Mouse (Mus musculus) WW6 (cell line): Measurements from ENCODE around the gene Zfp991.
"Not testable (repeated sequence)": the region's sequence is repeated elsewhere in the genome, so short reads cannot be mapped to it uniquely, and the experiment has no call there.

Experiments used
- DNase-seq: peaks from one replicate; pipeline ENCODE4 v3.0.0-alpha.2; 2013; ENCODE audit warnings: low read depth, low spot score

Gene Zfp991

DNA sequence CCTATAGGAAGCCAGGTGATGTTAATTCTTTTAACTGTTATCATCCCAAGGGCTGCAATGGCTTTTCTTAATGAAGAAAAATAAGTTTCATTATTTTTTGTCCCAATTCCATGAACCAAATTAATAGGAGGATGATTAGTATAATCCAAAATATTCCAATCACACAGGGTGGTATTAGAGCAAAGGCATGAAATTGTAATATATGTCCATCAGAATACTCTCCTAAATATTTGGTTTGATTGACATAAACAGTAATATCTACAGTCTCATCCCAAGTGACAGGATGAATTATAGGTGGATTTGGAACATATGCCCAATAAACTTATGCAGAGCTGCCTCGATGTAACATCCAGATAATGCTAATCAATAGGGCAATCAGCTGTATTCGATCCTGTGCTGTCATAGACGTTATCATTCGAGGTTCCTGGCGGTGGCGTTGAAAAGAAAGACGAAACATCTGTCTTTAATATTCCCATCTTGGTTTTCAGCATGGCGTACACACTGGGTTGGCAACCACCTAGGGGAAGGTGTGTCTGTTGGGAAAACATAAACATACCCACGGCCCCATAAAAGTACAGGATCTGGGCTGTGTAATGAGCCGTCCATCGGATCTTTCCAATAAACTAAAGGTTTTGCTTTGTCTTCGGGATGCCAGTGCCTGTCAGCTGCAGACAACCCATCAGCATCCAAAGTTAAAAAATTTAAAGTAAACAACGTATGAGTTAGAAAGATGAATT is 50.3 kb downstream of the Zfp991 start:
- not testable (repeated sequence) for DNase-seq

DNA sequence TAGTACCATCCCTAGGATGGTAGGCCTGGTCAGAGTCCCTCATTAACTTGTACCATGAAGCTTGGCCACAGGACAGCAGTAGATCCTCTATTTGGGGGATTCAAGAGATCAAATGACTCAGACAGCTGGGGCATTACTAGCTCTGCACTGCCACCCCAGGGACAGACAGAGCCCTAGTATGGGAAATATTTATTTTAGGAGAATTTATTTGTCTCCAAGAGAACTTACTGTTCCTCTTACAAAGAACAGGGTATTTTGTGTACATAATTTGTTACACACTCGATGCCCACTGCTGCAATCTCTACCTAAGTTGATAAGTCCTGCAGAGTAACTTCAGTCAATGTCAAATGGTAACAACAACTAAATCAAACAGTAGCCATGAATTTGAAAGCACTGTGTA is 55.0 kb downstream of the Zfp991 start:
- not testable (repeated sequence) for DNase-seq

DNA sequence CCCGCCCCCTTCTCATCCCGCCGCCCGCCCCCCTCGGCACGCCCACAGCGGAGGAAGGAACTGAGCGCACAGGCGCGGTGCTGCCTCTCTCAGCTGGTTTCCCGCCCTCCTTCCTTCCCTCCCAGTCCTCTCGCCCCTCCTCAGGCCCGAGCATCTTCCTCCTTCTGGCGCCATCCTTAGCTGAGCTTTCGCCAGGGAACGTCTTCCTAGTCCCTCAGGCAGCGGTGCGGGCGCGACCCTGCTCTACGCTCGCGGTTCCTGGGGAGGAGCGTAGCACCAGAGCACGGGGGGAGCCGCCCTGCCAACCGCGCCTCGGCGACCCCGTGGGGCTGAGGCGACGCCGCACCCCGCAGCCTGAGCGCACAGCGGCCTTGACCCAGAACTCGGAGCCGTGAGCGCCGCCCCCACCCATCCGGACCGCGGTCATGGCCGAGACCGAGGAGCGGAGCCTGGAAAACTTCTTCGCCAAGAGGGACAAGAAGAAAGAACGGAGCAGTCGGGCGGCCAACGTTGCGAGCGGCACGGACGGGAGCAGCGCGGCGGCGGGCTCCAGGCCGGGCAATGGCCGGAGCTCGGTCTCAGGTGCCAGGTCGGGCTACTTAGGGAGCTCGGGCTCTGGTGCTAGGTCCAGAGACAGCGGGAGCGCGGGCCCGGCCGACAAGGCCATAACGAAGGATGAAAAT is 55.6 kb downstream of the Zfp991 start:
- peak; percentile 43 for DNase-seq

DNA sequence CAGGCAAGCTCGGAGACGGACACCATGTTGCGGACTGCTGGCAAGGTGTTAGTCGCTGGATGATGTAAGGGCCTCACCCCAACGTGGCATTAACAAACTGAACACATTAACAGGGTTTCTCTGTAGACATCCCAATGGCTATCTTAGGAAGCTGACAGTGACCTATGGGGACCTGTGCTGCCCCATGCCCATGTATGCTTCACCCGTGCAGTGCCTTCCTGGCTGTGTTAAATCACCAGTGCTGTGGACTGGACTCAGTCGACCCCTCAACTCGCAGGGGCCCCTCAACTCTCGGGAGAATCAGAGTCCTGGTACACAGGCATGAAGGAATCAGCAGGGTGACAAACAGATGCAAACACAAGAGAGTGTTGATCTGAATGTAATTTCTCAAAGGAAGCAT is 63.3 kb downstream of the Zfp991 start:
- DNase-seq, result not testable (repeated sequence)

DNA sequence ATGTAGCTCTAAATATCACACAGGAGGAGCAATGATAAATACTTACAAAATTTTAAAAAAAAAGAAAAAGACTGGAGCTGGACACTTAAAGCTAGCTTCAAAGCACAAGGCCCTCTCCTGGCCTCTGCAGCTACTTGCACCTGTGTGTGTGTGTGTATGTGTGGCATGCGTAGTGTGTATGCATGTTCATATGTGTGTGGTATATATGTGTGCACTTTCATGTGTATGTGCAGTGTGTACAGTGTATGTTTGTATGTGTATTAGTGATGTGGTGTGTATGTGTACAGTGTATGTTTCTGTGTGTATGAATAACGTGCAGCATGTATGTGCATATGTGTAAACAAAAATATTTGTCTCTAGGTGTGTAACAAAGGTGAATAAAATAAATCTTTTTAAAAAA is 65.4 kb downstream of the Zfp991 start:
- DNase-seq, result not testable (repeated sequence)

DNA sequence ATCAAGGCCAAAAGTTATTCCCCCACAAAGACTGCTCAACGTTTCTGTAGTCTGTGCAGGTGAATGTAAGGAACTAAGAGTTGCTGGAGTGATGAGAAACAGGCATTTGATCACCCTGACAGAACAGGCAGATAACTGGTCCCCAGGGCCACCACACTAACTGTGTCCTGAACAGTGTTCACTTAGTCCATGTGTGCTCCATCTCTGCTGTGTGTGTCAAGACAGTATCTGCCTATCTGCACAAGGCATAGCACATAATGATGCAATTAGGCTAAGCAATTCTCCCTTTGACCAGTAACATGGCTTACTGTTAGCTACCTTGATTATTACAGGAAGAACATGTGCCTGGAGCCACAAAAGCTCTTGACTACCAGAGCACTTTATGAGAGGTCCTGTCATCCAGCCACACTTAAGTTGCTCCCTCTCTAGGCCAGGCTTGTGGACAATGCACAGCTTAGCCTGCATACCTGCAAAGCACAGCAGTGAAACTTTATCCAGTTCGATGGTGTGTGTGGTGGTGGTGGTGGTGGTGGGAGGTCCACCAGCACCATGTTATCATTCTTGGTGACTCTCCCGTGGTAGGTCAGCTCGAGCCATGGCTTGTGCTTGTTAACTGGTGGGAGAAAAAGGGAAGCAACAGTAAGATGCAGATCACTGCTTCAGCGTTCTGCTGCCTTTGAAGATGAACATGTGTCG is 67.4 kb downstream of the Zfp991 start:
- DNase-seq, result not testable (repeated sequence)

DNA sequence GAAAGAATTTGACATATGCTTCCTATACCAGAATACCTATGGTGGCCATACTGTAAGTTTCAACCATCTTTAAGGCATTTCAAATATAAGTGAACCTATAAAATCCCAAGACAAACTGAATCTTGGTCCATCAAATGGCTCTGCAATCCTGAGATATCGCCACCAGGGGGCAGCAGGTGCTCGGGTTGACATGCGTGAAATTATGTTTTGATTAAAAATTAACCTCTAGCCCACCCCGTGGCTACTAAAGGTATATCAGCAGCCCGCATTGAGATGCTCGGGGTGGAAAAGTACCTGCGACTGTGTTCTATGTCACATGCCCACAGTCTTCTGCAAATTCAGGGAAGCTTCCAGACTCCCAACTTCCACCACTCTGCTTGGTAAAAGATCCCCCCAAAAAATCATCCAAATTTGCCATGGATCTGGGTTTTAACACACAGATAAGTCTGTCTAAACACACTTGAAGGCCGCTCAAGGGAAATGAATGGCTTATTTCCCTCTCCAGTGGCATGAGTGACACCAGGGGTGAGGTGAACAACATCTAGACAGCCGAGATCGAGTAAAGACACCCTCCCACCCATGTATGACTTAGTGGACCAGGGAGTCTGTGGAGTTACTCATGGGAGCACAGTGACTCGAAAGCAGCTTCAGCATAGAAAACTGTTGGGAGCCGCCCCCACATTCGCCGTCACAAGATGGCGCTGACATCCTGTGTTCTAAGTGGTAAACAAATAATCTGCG is 70.3 kb downstream of the Zfp991 start:
- not testable (repeated sequence) for DNase-seq

DNA sequence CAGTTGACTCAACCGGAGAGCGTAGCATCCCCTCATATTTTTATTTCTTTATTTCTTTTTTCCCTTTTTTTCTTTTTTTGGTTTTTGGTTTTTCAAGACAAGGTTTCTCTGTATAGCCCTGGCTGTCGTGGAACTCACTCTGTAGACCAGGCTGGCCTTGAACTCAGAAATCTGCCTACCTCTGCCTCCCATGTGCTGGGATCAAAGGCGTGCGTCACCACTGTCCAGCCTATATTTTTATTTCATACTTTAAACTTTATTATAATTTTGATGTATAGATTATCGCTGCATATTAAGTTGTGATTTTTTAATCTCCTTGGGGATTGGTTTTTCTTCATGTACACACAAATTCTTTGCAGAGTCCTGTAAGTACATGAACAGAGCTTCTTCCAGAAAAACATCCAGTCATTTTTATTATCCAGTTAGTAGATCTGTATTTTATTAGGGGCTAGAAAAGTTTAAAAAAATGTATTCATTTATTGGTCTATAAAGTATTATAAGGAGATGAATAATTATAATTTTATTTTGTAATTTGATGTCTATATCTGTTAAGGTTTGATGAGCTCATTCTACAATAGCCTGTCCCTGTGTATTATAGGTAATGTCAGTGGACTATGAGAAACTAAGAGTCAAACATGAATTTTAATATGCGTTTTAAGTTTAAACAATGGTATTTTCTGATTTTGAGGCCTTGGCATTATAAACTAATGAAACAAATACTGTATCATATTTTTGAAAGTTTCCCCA is 80.5 kb downstream of the Zfp991 start:
- not testable (repeated sequence) for DNase-seq

DNA sequence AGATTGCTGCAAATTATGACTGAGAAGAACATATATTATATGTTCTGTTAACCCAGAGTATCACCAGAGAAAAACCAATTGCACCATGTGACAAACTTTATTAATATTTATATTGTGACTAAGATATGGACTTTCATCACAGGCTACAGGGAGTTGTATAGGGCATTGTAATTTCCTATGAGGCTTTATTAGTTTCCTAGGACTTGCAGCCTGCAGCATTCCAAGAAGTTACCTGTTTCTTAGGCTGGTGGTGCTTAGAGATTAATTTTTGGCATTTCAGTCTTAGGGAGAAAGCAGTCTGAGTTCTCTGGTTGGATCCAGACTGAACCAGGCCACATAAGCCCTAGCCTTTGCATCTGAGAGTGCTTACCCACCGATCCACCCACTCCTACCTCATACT is 82.4 kb downstream of the Zfp991 start:
- DNase-seq, result not testable (repeated sequence)

DNA sequence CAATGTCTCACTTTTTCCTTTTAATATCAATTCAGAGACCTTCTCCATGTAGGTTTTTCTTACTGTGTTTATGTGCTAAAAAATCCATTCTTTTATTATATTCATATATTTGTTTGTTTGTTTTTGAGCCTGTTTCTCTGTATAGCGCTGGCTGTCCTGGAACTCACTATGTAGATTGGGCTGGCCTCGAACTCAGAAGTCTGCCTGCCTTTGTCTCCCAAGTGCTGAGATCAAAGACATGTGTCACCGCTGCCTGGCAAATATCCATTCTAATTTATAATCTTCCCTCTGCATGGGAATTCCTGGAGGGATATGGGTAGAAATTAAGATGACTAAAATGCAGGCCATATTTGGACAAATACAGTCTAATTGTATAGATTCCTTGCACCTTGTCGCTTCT is 85.8 kb downstream of the Zfp991 start:
- not testable (repeated sequence) for DNase-seq

DNA sequence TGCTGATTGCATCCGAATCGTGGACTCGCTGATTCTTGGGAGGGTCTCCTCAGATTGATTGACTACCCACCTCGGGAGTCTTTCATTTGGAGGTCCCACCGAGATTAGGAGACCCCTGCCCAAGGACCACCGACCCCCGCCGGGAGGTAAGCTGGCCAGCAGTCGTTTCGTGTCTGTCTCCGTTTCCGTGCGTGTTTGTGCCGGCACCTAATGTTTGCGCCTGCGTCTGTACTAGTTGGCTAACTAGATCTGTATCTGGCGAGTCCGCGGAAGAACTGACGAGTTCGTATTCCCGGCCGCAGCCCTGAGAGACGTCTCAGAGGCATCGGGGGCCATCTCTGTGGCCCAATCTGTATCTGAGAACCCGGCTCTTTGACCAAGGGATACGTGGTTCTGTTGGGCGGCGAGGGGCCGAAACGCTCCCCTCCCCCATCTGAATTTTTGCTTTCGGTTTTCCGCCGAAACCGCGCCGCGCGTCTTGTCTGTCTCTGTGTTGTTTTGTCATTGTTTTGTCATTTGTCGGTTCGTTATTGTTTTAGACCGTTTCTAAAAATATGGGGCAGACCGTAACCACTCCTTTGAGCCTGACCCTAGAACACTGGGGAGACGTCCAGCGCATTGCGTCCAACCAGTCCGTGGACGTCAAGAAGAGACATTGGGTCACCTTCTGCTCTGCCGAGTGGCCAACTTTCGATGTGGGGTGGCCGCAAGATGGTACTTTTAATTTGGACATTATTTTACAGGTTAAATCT is 87.7 kb downstream of the Zfp991 start:
- DNase-seq, result not testable (repeated sequence)

DNA sequence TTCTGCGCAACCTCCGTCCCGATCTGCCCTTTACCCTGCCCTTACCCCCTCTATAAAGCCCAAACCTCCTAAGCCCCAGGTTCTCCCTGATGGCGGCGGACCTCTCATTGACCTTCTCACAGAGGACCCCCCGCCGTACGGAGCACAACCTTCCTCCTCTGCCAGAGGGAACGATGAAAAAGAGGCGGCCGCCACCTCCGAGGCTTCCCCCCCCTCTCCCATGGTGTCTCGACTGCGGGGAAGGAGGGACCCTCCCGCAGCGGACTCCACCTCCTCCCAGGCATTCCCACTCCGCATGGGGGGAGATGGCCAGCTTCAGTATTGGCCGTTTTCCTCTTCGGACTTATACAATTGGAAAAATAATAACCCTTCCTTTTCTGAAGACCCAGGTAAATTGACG is 88.4 kb downstream of the Zfp991 start:
- DNase-seq, result not testable (repeated sequence)

DNA sequence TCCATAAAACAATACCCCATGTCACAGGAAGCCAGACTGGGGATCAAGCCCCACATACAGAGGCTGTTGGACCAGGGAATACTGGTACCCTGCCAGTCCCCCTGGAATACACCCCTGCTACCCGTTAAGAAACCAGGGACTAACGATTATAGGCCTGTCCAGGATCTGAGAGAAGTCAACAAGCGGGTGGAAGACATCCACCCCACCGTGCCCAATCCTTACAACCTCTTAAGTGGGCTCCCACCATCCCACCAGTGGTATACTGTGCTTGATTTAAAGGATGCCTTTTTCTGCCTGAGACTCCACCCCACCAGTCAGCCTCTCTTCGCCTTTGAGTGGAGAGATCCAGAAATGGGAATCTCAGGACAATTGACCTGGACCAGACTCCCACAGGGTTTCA is 90.2 kb downstream of the Zfp991 start:
- not testable (repeated sequence) for DNase-seq

DNA sequence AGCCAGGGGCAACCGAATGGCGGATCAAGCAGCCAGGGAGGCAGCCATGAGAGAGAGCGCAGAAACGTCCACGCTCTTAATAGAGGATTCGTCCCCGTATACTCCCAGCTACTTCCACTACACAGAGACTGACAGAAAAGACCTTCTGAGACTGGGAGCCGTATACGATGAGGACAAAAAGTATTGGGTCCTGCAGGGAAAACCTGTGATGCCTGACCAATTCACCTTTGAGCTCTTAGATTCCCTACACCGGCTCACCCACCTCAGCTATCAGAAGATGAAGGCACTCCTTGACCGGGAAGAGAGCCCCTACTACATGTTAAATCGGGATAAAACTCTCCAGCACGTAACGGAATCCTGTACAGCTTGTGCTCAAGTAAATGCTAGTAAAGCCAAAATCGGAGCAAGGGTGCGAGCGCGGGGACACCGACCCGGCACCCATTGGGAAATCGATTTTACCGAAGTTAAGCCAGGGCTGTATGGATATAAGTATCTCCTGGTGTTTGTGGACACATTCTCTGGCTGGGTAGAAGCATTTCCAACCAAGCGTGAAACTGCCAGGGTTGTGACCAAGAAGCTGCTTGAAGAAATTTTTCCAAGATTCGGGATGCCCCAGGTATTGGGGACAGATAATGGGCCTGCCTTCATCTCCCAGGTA is 92.1 kb downstream of the Zfp991 start:
- DNase-seq, result not testable (repeated sequence)

DNA sequence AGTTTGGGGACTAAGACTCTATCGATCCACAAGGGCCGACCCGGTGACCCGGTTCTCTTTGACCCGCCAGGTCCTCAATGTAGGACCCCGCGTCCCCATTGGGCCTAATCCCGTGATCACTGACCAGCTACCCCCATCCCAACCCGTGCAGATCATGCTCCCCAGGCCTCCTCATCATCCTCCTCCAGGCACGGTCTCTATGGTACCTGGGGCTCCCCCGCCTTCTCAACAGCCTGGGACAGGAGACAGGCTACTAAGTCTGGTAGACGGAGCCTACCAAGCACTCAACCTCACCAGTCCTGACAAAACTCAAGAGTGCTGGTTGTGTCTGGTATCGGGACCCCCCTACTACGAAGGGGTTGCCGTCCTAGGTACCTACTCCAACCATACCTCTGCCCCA is 93.8 kb downstream of the Zfp991 start:
- DNase-seq, result not testable (repeated sequence)

DNA sequence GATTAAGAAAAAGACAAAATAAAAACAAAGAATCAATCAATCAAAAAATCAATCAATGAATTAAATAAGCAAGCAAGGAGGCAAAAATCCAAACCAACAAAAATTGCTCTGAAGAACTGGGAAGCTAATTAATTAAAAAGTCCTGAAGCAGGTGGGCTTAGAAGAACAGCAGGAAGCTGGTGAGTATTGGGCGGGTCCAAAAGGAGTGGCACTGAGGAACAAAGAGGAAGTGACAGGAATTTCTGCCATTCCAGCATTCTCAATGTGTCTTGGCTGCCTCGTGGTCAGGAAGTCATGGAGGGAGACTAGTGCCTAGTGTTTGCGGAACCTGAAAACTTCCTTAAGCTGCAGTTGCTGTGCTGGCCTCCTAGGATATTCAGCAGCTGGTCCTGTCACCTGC is 98.2 kb downstream of the Zfp991 start:
- DNase-seq, result not testable (repeated sequence)
